Mouse (Mus musculus): ENCODE results near the gene Pacrg.

DNA sequence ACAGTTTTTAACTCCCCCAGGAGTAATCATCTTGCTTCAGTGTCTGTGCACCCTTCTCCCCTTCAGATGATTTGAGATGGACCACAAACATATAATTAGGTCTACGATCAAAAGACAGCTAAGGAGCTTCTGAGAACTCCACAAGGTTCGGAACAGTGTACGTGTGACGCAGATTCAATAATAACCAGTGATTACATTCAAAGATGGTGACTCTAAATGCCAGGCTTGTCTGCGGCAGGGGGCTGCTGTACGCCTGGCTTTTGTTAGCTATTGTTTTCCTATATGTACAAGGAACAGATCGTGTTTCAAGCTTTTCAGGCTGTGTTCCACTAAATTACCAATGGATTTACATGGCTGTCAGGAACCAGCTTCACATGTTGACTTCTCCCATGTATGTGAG is 264.8 kb downstream of the Pacrg start:
- no peak for TF ChIP-seq CTCF (IDR thresholded peaks at IDR 0.05; ENCODE audit: low read depth, low read length)
- no peak for TF ChIP-seq POLR2AphosphoS5 (IDR thresholded peaks at IDR 0.05; ENCODE audit: insufficient replicate concordance, low read depth, low read length)

All from G1E (cell line).